Mouse (Mus musculus) heart, embryonic 14.5 days (tissue): ENCODE results near the gene Gtf3c2. TPM values are rescaled to one million over a fixed set of nuclear protein-coding genes. Genes with fewer than 3 reads are reported as not detected.

ENCODE experiments used
- ATAC-seq: fragments of 200-750 bp; cut with Nextera tagmentation; 2 replicates; pipeline ENCODE4 v1.8.0; 2017; ENCODE audit warnings: low read depth, moderate TSS enrichment; ENCODE audit not compliant: insufficient number of reproducible peaks, insufficient read depth, low FRiP score
- H3K27ac ChIP-seq, 2 experiments: fragments of 200-500 bp in 1 of 2; fragments of 300-500 bp in 1 of 2; sonication (generic) in 1 of 2; replicated peaks in 1 of 2; 2 replicates each; pipeline ENCODE4 v1.5.1; 2012 to 2014; ENCODE audit warnings: low read depth in 2 of 2, low read length in 2 of 2, control low read depth in 1 of 2, mild to moderate bottlenecking in 1 of 2, mixed read lengths in 1 of 2; ENCODE audit not compliant: control insufficient read depth in 1 of 2, insufficient read depth in 1 of 2
- H3K27me3 ChIP-seq: fragments of 300-500 bp; sonication (generic); 2 replicates; pipeline ENCODE4 v1.6.1; 2014; ENCODE audit warnings: mild to moderate bottlenecking, low read length, control low read depth; ENCODE audit not compliant: control insufficient read depth, insufficient read depth
- H3K36me3 ChIP-seq: fragments of 300-500 bp; sonication (generic); 2 replicates; pipeline ENCODE4 v1.6.1; 2014; ENCODE audit warnings: mild to moderate bottlenecking, control low read depth, low read length, mixed read lengths; ENCODE audit not compliant: control insufficient read depth, insufficient read depth
- H3K4me1 ChIP-seq, 2 experiments: fragments of 200-500 bp in 1 of 2; fragments of 300-500 bp in 1 of 2; sonication (generic) in 1 of 2; 2 replicates each; pipeline ENCODE4 v1.6.1; 2012 to 2014; ENCODE audit warnings: low read length in 2 of 2, control low read depth in 1 of 2, mixed read lengths in 1 of 2; ENCODE audit not compliant: control insufficient read depth in 2 of 2, insufficient read depth in 2 of 2
- H3K4me2 ChIP-seq: fragments of 300-500 bp; sonication (generic); 2 replicates; pipeline ENCODE4 v1.6.1; 2014; ENCODE audit warnings: mild to moderate bottlenecking, low read length
- H3K4me3 ChIP-seq, 2 experiments: fragments of 200-500 bp in 1 of 2; fragments of 300-500 bp in 1 of 2; sonication (generic) in 1 of 2; 2 replicates each; pipeline ENCODE4 v1.5.1; 2012 to 2014; ENCODE audit warnings: low read length in 2 of 2, mild to moderate bottlenecking in 2 of 2, control low read depth in 1 of 2, low read depth in 1 of 2, moderate library complexity in 1 of 2; ENCODE audit not compliant: control insufficient read depth in 1 of 2, insufficient read depth in 1 of 2
- H3K9ac ChIP-seq: fragments of 300-500 bp; sonication (generic); 2 replicates; pipeline ENCODE4 v1.6.1; 2014; ENCODE audit warnings: mild to moderate bottlenecking, low read length
- H3K9me3 ChIP-seq: fragments of 300-500 bp; sonication (generic); 2 replicates; pipeline ENCODE4 v1.6.1; 2016; ENCODE audit warnings: low read length, control low read depth; ENCODE audit not compliant: control insufficient read depth
- WGBS: fragments of 180-500 bp; shearing (Covaris S2); extraction: QIAGEN DNeasy Blood & Tissue Kit; methylation state at CpG from one replicate; pipeline ENCODE4 v1.1.7; 2014; 5-methylcytosine and 5-hydroxymethylcytosine counted together
- polyA plus RNA-seq: library from polyadenylated mRNA; unstranded; fragments of >200 nt; fragmentation: Nextera tagmentation; extraction: Ambion mirVana; gene quantifications from 2 replicates; pipeline ENCODE4 v1.2.1, GENCODE M21; 2014

Gene Gtf3c2
- polyA plus RNA-seq, 1 experiment from 2014 or later: 42.6 TPM

DNA sequence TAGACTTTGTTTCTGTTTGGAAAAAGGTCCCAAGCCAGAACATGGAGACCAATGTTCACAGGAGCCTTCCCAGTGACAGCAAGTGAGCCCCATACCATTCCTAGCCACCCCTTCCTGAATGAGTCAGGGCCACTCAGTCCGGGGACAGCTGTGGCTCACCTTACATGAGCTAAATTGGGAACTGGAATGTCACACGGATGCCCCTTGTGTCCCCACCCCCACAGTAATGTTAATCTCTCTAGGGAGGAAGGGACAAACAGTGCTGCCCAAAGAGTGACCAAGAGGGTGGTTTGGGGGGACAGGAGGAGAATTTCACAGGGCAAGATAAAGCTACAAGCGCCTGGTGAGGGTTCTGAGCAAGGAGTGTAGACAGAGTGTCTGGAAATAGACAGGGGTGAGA is 63.6 kb downstream of the Gtf3c2 start, which contains the start of gene Trim54:
Gene Trim54, plus strand, starts transcription at position 359 of the 400 bp plus-strand sequence.
- Histone ChIP-seq H3K9me3 (no peaks in the 10 kb centered on the region), H3K4me1 (peaks cover 4 to 6% of the 10 kb centered on the region in 2 experiments), H3K27ac (peak within 1 kb of the TSS; percentile 12 to 68; a peak in 3 of 4 replicates), H3K4me3 (peak within 1 kb of the TSS; percentile 36 to 39), H3K27me3 (no peaks in the 10 kb centered on the region), H3K36me3 (no peaks in the 10 kb centered on the region), H3K4me2 (peak within 1 kb of the TSS; percentile 64), H3K9ac (peak within 1 kb of the TSS; percentile 59)
- 7% methylated on average over 3 of the region's 3 CpGs for WGBS
- ATAC-seq: no peak; the same call in 1 of the 2 replicates

DNA sequence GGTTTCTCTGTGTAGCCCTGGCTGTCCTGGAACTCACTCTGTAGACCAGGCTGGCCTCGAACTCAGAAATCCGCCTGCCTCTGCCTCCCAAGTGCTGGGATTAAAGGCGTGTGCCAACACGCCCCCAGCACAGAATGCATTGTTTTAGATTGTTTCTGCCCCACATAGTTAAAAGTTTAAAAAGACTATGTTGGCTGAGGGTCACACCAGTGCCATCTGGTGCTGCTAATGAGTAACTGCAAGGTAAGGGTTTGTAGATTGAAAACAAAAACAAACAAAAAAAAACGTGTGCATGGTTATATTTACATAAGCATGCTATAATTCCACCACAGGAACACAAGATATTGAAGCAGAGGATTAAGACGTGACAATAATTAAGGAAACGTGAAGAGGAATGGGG is 69.2 kb downstream of the Gtf3c2 start:
- Histone ChIP-seq H3K4me2 (no peak overlapping the region), H3K4me3 (no peak overlapping the region), H3K27ac (no peak overlapping the region), H3K9ac (no peak overlapping the region), H3K9me3 (no peaks in the 10 kb centered on the region), H3K27me3 (no peaks in the 10 kb centered on the region), H3K4me1 (no peaks in the 10 kb centered on the region), H3K36me3 (no peaks in the 10 kb centered on the region)
- WGBS: 16% methylated on average over 7 of the region's 7 CpGs
- ATAC-seq: no peak

DNA sequence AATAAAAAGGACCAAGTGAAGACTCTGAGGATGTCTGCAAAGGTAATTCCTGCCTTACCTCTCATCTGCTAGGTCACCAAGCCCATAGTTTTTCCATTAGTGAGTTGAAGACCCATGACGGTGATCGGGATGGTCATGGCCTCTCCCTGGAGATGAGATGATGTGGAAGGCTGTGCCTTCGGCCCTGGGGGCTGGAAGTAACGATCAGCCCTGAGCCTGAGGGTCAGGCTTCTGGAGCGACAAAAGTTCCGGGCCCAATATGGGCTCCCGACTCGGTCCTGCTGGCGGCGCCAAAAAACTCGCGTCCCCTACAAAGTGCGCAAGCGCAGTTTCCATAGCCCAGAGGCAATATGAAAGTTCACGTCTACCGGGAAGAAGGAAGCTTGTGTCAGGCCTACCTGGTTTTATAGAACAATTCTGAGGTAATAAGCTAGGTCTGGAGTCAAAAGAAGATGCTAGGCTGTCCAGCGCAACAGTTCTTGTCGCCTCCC is 71.9 kb downstream of the Gtf3c2 start, which contains the start of gene Slc30a3:
Gene Slc30a3, minus strand, starts transcription at position 238 of the 491 bp plus-strand sequence.
- H3K27me3 ChIP-seq: peaks cover 5% of the 10 kb centered on the region; the same call in 1 of the 2 replicates
- H3K36me3 ChIP-seq: no peaks in the 10 kb centered on the region
- no peaks in the 10 kb centered on the region for H3K4me1 ChIP-seq
- 87% methylated on average over 18 of the region's 18 CpGs for WGBS
- no peak within 1 kb of the TSS for H3K4me3 ChIP-seq
- no peak within 1 kb of the TSS for H3K4me2 ChIP-seq
- H3K9ac ChIP-seq: no peak within 1 kb of the TSS
- no peak within 1 kb of the TSS for H3K27ac ChIP-seq
- no peaks in the 10 kb centered on the region for H3K9me3 ChIP-seq
- no peak for ATAC-seq

Other genes with a start within 250 kb of the Gtf3c2 start
- gene Cgref1, start 234.6 kb downstream of the Gtf3c2 start, polyA plus RNA-seq: 2.0 and 3.8 TPM in 2 replicates
- gene Preb, start 219.8 kb downstream of the Gtf3c2 start, polyA plus RNA-seq: 49.7 and 59.5 TPM in 2 replicates
- gene Tcf23, start 211.5 kb downstream of the Gtf3c2 start, polyA plus RNA-seq: 0.07 and 0.15 TPM in 2 replicates
- 142 and 156 TPM in 2 replicates for gene Atraid, start 131.8 kb downstream of the Gtf3c2 start, polyA plus RNA-seq
- 6.5 and 7.2 TPM in 2 replicates for gene Slc5a6, start 131.2 kb downstream of the Gtf3c2 start, polyA plus RNA-seq
- 13.3 and 14.3 TPM in 2 replicates for gene Cad, start 125.4 kb downstream of the Gtf3c2 start, polyA plus RNA-seq
- not detected in 2 replicates for gene Dnajc5g, start 73.9 kb downstream of the Gtf3c2 start, polyA plus RNA-seq
- gene Slc30a3, start 71.9 kb downstream of the Gtf3c2 start, polyA plus RNA-seq: 0.26 and 0.43 TPM in 2 replicates
- 7.0 and 9.3 TPM in 2 replicates for gene Trim54, start 63.4 kb downstream of the Gtf3c2 start, polyA plus RNA-seq
- not detected in 2 replicates for gene Ucn, start 41.3 kb downstream of the Gtf3c2 start, polyA plus RNA-seq
- 98.9 and 111 TPM in 2 replicates for gene Mpv17, start 25.9 kb downstream of the Gtf3c2 start, polyA plus RNA-seq
- 1.1 and 2.0 TPM in 2 replicates for gene Gm29609, start 233 bp downstream of the Gtf3c2 start, polyA plus RNA-seq
- gene Snx17, start 13.1 kb upstream of the Gtf3c2 start, polyA plus RNA-seq: 118 and 120 TPM in 2 replicates
- 50.7 and 52.5 TPM in 2 replicates for gene Eif2b4, start 13.3 kb upstream of the Gtf3c2 start, polyA plus RNA-seq
- 3.3 and 4.3 TPM in 2 replicates for gene Zfp513, start 22.2 kb upstream of the Gtf3c2 start, polyA plus RNA-seq
- gene Ppm1g, start 40.5 kb upstream of the Gtf3c2 start, polyA plus RNA-seq: 85.4 and 91.1 TPM in 2 replicates
- gene Nrbp1, start 60.7 kb upstream of the Gtf3c2 start, polyA plus RNA-seq: 124 and 125 TPM in 2 replicates
- gene Gm9970, start 61.1 kb upstream of the Gtf3c2 start, polyA plus RNA-seq: 0.41 and 1.1 TPM in 2 replicates
- gene Krtcap3, start 71.5 kb upstream of the Gtf3c2 start, polyA plus RNA-seq: 4.8 and 5.4 TPM in 2 replicates
- 22.3 and 28.5 TPM in 2 replicates for gene Ift172, start 111.0 kb upstream of the Gtf3c2 start, polyA plus RNA-seq
- 21.7 and 22.8 TPM in 2 replicates for gene Fndc4, start 115.9 kb upstream of the Gtf3c2 start, polyA plus RNA-seq
- gene Gckr, start 117.3 kb upstream of the Gtf3c2 start, polyA plus RNA-seq: not detected in 2 replicates